Mouse (Mus musculus): Measurements from ENCODE around the gene Uqcrfs1.

Gene Uqcrfs1

GRCm38 (mm10) chr13:30544856-30545604 lies at the start of gene Uqcrfs1:
TSS of gene Uqcrfs1 (minus strand) at chr13:30545362.
- DNase-seq (ENCODE audit: low read depth), result peak; percentile 99

GRCm38 (mm10) chr13:30585786-30586185 lies 40.6 kb upstream of the Uqcrfs1 start:
- DNase-seq (ENCODE audit: low read depth), result no peak

- peak; percentile 43 for DNase-seq (ENCODE audit: low read depth)
Measured at GRCm38 (mm10) chr13:30582541-30582940, 37.4 kb upstream of the Uqcrfs1 start.

- no peak for DNase-seq (ENCODE audit: low read depth)
Measured at GRCm38 (mm10) chr13:30578806-30579205, 33.6 kb upstream of the Uqcrfs1 start.

- DNase-seq (ENCODE audit: low read depth), result no peak
Measured at GRCm38 (mm10) chr13:30576819-30577218, 31.7 kb upstream of the Uqcrfs1 start.

- DNase-seq (ENCODE audit: low read depth), result no peak
Measured at GRCm38 (mm10) chr13:30572971-30573370, 27.8 kb upstream of the Uqcrfs1 start.

- DNase-seq (ENCODE audit: low read depth), result peak; percentile 48
Measured at GRCm38 (mm10) chr13:30570182-30570581, 25.0 kb upstream of the Uqcrfs1 start.

GRCm38 (mm10) chr13:30567571-30567970 lies 22.4 kb upstream of the Uqcrfs1 start:
- no peak for DNase-seq (ENCODE audit: low read depth)

GRCm38 (mm10) chr13:30566767-30567166 lies 21.6 kb upstream of the Uqcrfs1 start:
- DNase-seq (ENCODE audit: low read depth), result peak; percentile 72

- DNase-seq (ENCODE audit: low read depth), result no peak
Measured at GRCm38 (mm10) chr13:30560603-30561002, 15.4 kb upstream of the Uqcrfs1 start.

- no peak for DNase-seq (ENCODE audit: low read depth)
Measured at GRCm38 (mm10) chr13:30560052-30560451, 14.9 kb upstream of the Uqcrfs1 start.

- DNase-seq (ENCODE audit: low read depth), result no peak
Measured at GRCm38 (mm10) chr13:30557751-30558150, 12.6 kb upstream of the Uqcrfs1 start.

GRCm38 (mm10) chr13:30553051-30553587 lies 8.0 kb upstream of the Uqcrfs1 start:
- DNase-seq (ENCODE audit: low read depth), result peak; percentile 53

- no peak for DNase-seq (ENCODE audit: low read depth)
Measured at GRCm38 (mm10) chr13:30549339-30549738, 4.2 kb upstream of the Uqcrfs1 start.

- peak; percentile 94 for DNase-seq (ENCODE audit: low read depth)
Measured at GRCm38 (mm10) chr13:30548835-30549234, 3.7 kb upstream of the Uqcrfs1 start.

GRCm38 (mm10) chr13:30530761-30531160 lies 14.4 kb downstream of the Uqcrfs1 start:
- peak; percentile 77 for DNase-seq (ENCODE audit: low read depth)

GRCm38 (mm10) chr13:30524961-30525360 lies 20.2 kb downstream of the Uqcrfs1 start:
- no peak for DNase-seq (ENCODE audit: low read depth)

- DNase-seq (ENCODE audit: low read depth), result no peak
Measured at GRCm38 (mm10) chr13:30523971-30524370, 21.2 kb downstream of the Uqcrfs1 start.

GRCm38 (mm10) chr13:30523246-30523891 lies 21.8 kb downstream of the Uqcrfs1 start:
- DNase-seq (ENCODE audit: low read depth), result no peak

- no peak for DNase-seq (ENCODE audit: low read depth)
Measured at GRCm38 (mm10) chr13:30521282-30521902, 23.8 kb downstream of the Uqcrfs1 start.

- no peak for DNase-seq (ENCODE audit: low read depth)
Measured at GRCm38 (mm10) chr13:30518191-30518590, 27.0 kb downstream of the Uqcrfs1 start.

- no peak for DNase-seq (ENCODE audit: low read depth)
Measured at GRCm38 (mm10) chr13:30507651-30508050, 37.5 kb downstream of the Uqcrfs1 start.
